Mouse (Mus musculus) heart, embryonic 10.5 days (tissue): ENCODE measurements around the gene Slc38a3. TPM values are rescaled to one million over a fixed set of nuclear protein-coding genes. Genes with fewer than 3 reads are reported as not detected.

Experiments used
- DNase-seq: peaks from one replicate; pipeline ENCODE4 v3.0.0-alpha.2; 2017; ENCODE audit warnings: low spot score
- H3K27ac ChIP-seq: fragments of 300-500 bp; sonication (generic); 2 replicates; pipeline ENCODE4 v1.5.1; 2016; ENCODE audit warnings: mild to moderate bottlenecking
- H3K27me3 ChIP-seq: fragments of 300-500 bp; sonication (generic); 2 replicates; pipeline ENCODE4 v1.6.1; 2016; ENCODE audit warnings: mild to moderate bottlenecking; ENCODE audit not compliant: poor library complexity, insufficient read depth, severe bottlenecking
- H3K36me3 ChIP-seq: fragments of 300-500 bp; sonication (generic); 2 replicates; pipeline ENCODE4 v1.6.1; 2016; ENCODE audit warnings: mild to moderate bottlenecking, moderate library complexity
- H3K4me1 ChIP-seq: fragments of 300-500 bp; sonication (generic); 2 replicates; pipeline ENCODE4 v1.6.1; 2016; ENCODE audit warnings: mild to moderate bottlenecking
- H3K4me3 ChIP-seq: fragments of 300-500 bp; sonication (generic); 2 replicates; pipeline ENCODE4 v1.5.1; 2016; ENCODE audit warnings: mild to moderate bottlenecking, moderate library complexity
- H3K9me3 ChIP-seq: fragments of 300-500 bp; sonication (generic); 2 replicates; pipeline ENCODE4 v1.6.1; 2016; ENCODE audit warnings: mild to moderate bottlenecking, moderate library complexity
- WGBS: fragments of 180-500 bp; shearing (Covaris S2); methylation state at CpG from one replicate; pipeline ENCODE4 v1.1.7; 2016; 5-methylcytosine and 5-hydroxymethylcytosine counted together
- polyA plus RNA-seq: library from polyadenylated mRNA; unstranded; fragments of >200 nt; fragmentation: Nextera tagmentation; extraction: Ambion mirVana; gene quantifications from 2 replicates; pipeline ENCODE4 v1.2.1, GENCODE M21; 2016

Gene Slc38a3
- polyA plus RNA-seq, 1 experiment from 2014 or later = 4.2 TPM

GRCm38 (mm10) chr9:107701594-107701993 is 32.3 kb upstream of the Slc38a3 start:
- H3K36me3 ChIP-seq = peaks cover 20% of the 10 kb centered on the region
- no peak overlapping the region for H3K4me3 ChIP-seq
- DNase-seq = no peak
- H3K9me3 ChIP-seq = no peaks in the 10 kb centered on the region
- WGBS = 72% methylated on average over 12 of the region's 12 CpGs
- H3K4me1 ChIP-seq = peaks cover 99% of the 10 kb centered on the region
- peaks cover 18% of the 10 kb centered on the region; the same call in 1 of the 2 replicates for H3K27me3 ChIP-seq
- H3K27ac ChIP-seq = 0 out of 2 replicates have a peak overlapping the region, but pooled peaks have one; percentile 39

- 27% methylated on average over 6 of the region's 6 CpGs for WGBS
- Histone ChIP-seq H3K4me3 (no peak overlapping the region), H3K27ac (peak overlapping the region; percentile 81), H3K4me1 (peaks cover 98% of the 10 kb centered on the region), H3K9me3 (no peaks in the 10 kb centered on the region), H3K27me3 (0 out of 2 replicates have a peak, but pooled peaks cover 4% of the 10 kb centered on the region), H3K36me3 (peaks cover 17% of the 10 kb centered on the region)
- no peak for DNase-seq
These were observed 30.8 kb upstream of the Slc38a3 start for GRCm38 (mm10) chr9:107700114-107700571.

GRCm38 (mm10) chr9:107699376-107699980 is 30.1 kb upstream of the Slc38a3 start:
- WGBS = 12% methylated on average over 9 of the region's 9 CpGs
- peaks cover 13% of the 10 kb centered on the region for H3K36me3 ChIP-seq
- no peaks in the 10 kb centered on the region for H3K9me3 ChIP-seq
- no peak for DNase-seq
- H3K4me1 ChIP-seq = peaks cover 98% of the 10 kb centered on the region
- H3K27me3 ChIP-seq = 0 out of 2 replicates have a peak, but pooled peaks cover 3% of the 10 kb centered on the region
- H3K4me3 ChIP-seq = 0 out of 2 replicates have a peak overlapping the region, but pooled peaks have one; percentile 22
- H3K27ac ChIP-seq = peak overlapping the region; percentile 81

- H3K27ac ChIP-seq = peak overlapping the region; percentile 81
- peaks cover 93% of the 10 kb centered on the region for H3K4me1 ChIP-seq
- 17% methylated on average over 14 of the region's 14 CpGs for WGBS
- 0 out of 2 replicates have a peak, but pooled peaks cover 2% of the 10 kb centered on the region for H3K27me3 ChIP-seq
- DNase-seq = no peak
- peak overlapping the region; percentile 22 for H3K4me3 ChIP-seq
- H3K36me3 ChIP-seq = peaks cover 10% of the 10 kb centered on the region
- H3K9me3 ChIP-seq = no peaks in the 10 kb centered on the region
These were observed 29.4 kb upstream of the Slc38a3 start for GRCm38 (mm10) chr9:107698611-107699190.

- Histone ChIP-seq H3K9me3 (no peaks in the 10 kb centered on the region), H3K27ac (peak overlapping the region; percentile 81), H3K4me3 (no peak overlapping the region), H3K27me3 (no peaks in the 10 kb centered on the region), H3K4me1 (peaks cover 94% of the 10 kb centered on the region), H3K36me3 (peaks cover 9% of the 10 kb centered on the region; the same call in 1 of the 2 replicates)
- 34% methylated on average over 14 of the region's 14 CpGs for WGBS
- no peak for DNase-seq
These were observed 28.6 kb upstream of the Slc38a3 start for GRCm38 (mm10) chr9:107697811-107698521.

GRCm38 (mm10) chr9:107696845-107697610 is 27.7 kb upstream of the Slc38a3 start:
- no peak overlapping the region for H3K4me3 ChIP-seq
- H3K36me3 ChIP-seq = peaks cover 12% of the 10 kb centered on the region
- peak overlapping the region; percentile 81; the same call in 1 of the 2 replicates for H3K27ac ChIP-seq
- DNase-seq = no peak
- WGBS = 49% methylated on average over 9 of the region's 9 CpGs
- H3K9me3 ChIP-seq = no peaks in the 10 kb centered on the region
- peaks cover 89% of the 10 kb centered on the region for H3K4me1 ChIP-seq
- H3K27me3 ChIP-seq = no peaks in the 10 kb centered on the region

GRCm38 (mm10) chr9:107696106-107696479 is 26.8 kb upstream of the Slc38a3 start:
- Histone ChIP-seq H3K9me3 (no peaks in the 10 kb centered on the region), H3K4me3 (no peak overlapping the region), H3K27ac (no peak overlapping the region), H3K4me1 (peaks cover 86% of the 10 kb centered on the region), H3K36me3 (peaks cover 15% of the 10 kb centered on the region), H3K27me3 (no peaks in the 10 kb centered on the region)
- WGBS = 43% methylated on average over 6 of the region's 6 CpGs
- DNase-seq = no peak

GRCm38 (mm10) chr9:107695441-107696105 is 26.2 kb upstream of the Slc38a3 start:
- H3K27ac ChIP-seq = no peak overlapping the region
- peaks cover 81% of the 10 kb centered on the region for H3K4me1 ChIP-seq
- no peak for DNase-seq
- H3K27me3 ChIP-seq = no peaks in the 10 kb centered on the region
- H3K36me3 ChIP-seq = peaks cover 20% of the 10 kb centered on the region
- WGBS = 80% methylated on average over 12 of the region's 12 CpGs
- H3K4me3 ChIP-seq = no peak overlapping the region
- H3K9me3 ChIP-seq = no peaks in the 10 kb centered on the region

- no peak for DNase-seq
- Histone ChIP-seq H3K27ac (peak overlapping the region; percentile 31; the same call in 1 of the 2 replicates), H3K9me3 (no peaks in the 10 kb centered on the region), H3K27me3 (no peaks in the 10 kb centered on the region), H3K36me3 (peaks cover 30% of the 10 kb centered on the region), H3K4me3 (no peak overlapping the region), H3K4me1 (peaks cover 71% of the 10 kb centered on the region)
- 77% methylated on average over 7 of the region's 7 CpGs for WGBS
These were observed 25.3 kb upstream of the Slc38a3 start for GRCm38 (mm10) chr9:107694627-107695026.

- Histone ChIP-seq H3K4me1 (peaks cover 60% of the 10 kb centered on the region), H3K4me3 (no peak overlapping the region), H3K27ac (peak overlapping the region; percentile 13; the same call in 1 of the 2 replicates), H3K36me3 (peaks cover 38% of the 10 kb centered on the region), H3K9me3 (no peaks in the 10 kb centered on the region), H3K27me3 (no peaks in the 10 kb centered on the region)
- WGBS = 67% methylated on average over 4 of the region's 4 CpGs
- no peak for DNase-seq
These were observed 24.2 kb upstream of the Slc38a3 start for GRCm38 (mm10) chr9:107693433-107693987.

- 70% methylated on average over 5 of the region's 5 CpGs for WGBS
- Histone ChIP-seq H3K36me3 (peaks cover 40% of the 10 kb centered on the region), H3K9me3 (no peaks in the 10 kb centered on the region), H3K4me1 (peaks cover 56% of the 10 kb centered on the region), H3K27ac (no peak overlapping the region; the same call in 1 of the 2 replicates), H3K27me3 (no peaks in the 10 kb centered on the region), H3K4me3 (no peak overlapping the region)
- DNase-seq = no peak
These were observed 23.5 kb upstream of the Slc38a3 start for GRCm38 (mm10) chr9:107692785-107693184.

- no peak overlapping the region for H3K4me3 ChIP-seq
- H3K27me3 ChIP-seq = peaks cover 4% of the 10 kb centered on the region; the same call in 1 of the 2 replicates
- no peak for DNase-seq
- WGBS = 72% methylated on average over 8 of the region's 8 CpGs
- peaks cover 50% of the 10 kb centered on the region for H3K36me3 ChIP-seq
- H3K27ac ChIP-seq = no peak overlapping the region
- no peaks in the 10 kb centered on the region for H3K9me3 ChIP-seq
- peaks cover 45% of the 10 kb centered on the region for H3K4me1 ChIP-seq
These were observed 21.1 kb upstream of the Slc38a3 start for GRCm38 (mm10) chr9:107690391-107690790.
